Mouse (Mus musculus): ENCODE measurements around the gene Tgfbr3.

The Tgfbr3 gene

GRCm38 (mm10) chr5:107110880-107111520 is 178.4 kb downstream of the Tgfbr3 start:
- no peak for DNase-seq (ENCODE audit: low read depth, low spot score)

GRCm38 (mm10) chr5:107110089-107110879 is 179.1 kb downstream of the Tgfbr3 start:
- DNase-seq (ENCODE audit: low read depth, low spot score), result no peak

GRCm38 (mm10) chr5:107109416-107109815 is 180.0 kb downstream of the Tgfbr3 start:
- no peak for DNase-seq (ENCODE audit: low read depth, low spot score)

- DNase-seq (ENCODE audit: low read depth, low spot score), result no peak
Observed at GRCm38 (mm10) chr5:107106793-107107192, 182.6 kb downstream of the Tgfbr3 start.

- DNase-seq (ENCODE audit: low read depth, low spot score), result no peak
Observed at GRCm38 (mm10) chr5:107106139-107106538, 183.3 kb downstream of the Tgfbr3 start.

GRCm38 (mm10) chr5:107103591-107103990 is 185.8 kb downstream of the Tgfbr3 start:
- DNase-seq (ENCODE audit: low read depth, low spot score), result no peak

- DNase-seq (ENCODE audit: low read depth, low spot score), result no peak
Observed at GRCm38 (mm10) chr5:107102916-107103315, 186.5 kb downstream of the Tgfbr3 start.

- no peak for DNase-seq (ENCODE audit: low read depth, low spot score)
Observed at GRCm38 (mm10) chr5:107101684-107102083, 187.7 kb downstream of the Tgfbr3 start.

- DNase-seq (ENCODE audit: low read depth, low spot score), result no peak
Observed at GRCm38 (mm10) chr5:107101135-107101534, 188.3 kb downstream of the Tgfbr3 start.

GRCm38 (mm10) chr5:107099634-107100033 is 189.8 kb downstream of the Tgfbr3 start:
- no peak for DNase-seq (ENCODE audit: low read depth, low spot score)

- no peak for DNase-seq (ENCODE audit: low read depth, low spot score)
Observed at GRCm38 (mm10) chr5:107099076-107099475, 190.4 kb downstream of the Tgfbr3 start.

- DNase-seq (ENCODE audit: low read depth, low spot score), result no peak
Observed at GRCm38 (mm10) chr5:107098007-107098406, 191.4 kb downstream of the Tgfbr3 start.

- DNase-seq (ENCODE audit: low read depth, low spot score), result no peak
Observed at GRCm38 (mm10) chr5:107097314-107097713, 192.1 kb downstream of the Tgfbr3 start.

- DNase-seq (ENCODE audit: low read depth, low spot score), result no peak
Observed at GRCm38 (mm10) chr5:107094233-107094632, 195.2 kb downstream of the Tgfbr3 start.

GRCm38 (mm10) chr5:107093253-107093652 is 196.2 kb downstream of the Tgfbr3 start:
- DNase-seq (ENCODE audit: low read depth, low spot score), result no peak

- DNase-seq (ENCODE audit: low read depth, low spot score), result no peak
Observed at GRCm38 (mm10) chr5:107092137-107092536, 197.3 kb downstream of the Tgfbr3 start.

- no peak for DNase-seq (ENCODE audit: low read depth, low spot score)
Observed at GRCm38 (mm10) chr5:107089966-107090365, 199.5 kb downstream of the Tgfbr3 start.

- DNase-seq (ENCODE audit: low read depth, low spot score), result peak; percentile 8
Observed at GRCm38 (mm10) chr5:107087829-107088808, 201.3 kb downstream of the Tgfbr3 start.

GRCm38 (mm10) chr5:107087291-107087690 is 202.1 kb downstream of the Tgfbr3 start:
- DNase-seq (ENCODE audit: low read depth, low spot score), result no peak

- no peak for DNase-seq (ENCODE audit: low read depth, low spot score)
Observed at GRCm38 (mm10) chr5:107086166-107086565, 203.3 kb downstream of the Tgfbr3 start.

- no peak for DNase-seq (ENCODE audit: low read depth, low spot score)
Observed at GRCm38 (mm10) chr5:107084431-107084830, 205.0 kb downstream of the Tgfbr3 start.

- DNase-seq (ENCODE audit: low read depth, low spot score), result no peak
Observed at GRCm38 (mm10) chr5:107082011-107082410, 207.4 kb downstream of the Tgfbr3 start.
